Mouse (Mus musculus): ENCODE data around the gene Nkiras2. TPM values are rescaled to one million over a fixed set of nuclear protein-coding genes. Genes with fewer than 3 reads are reported as not detected.
A peak's percentile ranks its signal among the peaks of the same experiment; 100 is the strongest.

The Nkiras2 gene
- total and polyA plus RNA-seq, 3 experiments, result 53.8 to 70.0 (median 60.0) TPM

GRCm38 (mm10) chr11:100598074-100598473 is 21.0 kb upstream of the Nkiras2 start (continued):
- TF ChIP-seq ZMIZ1 (IDR thresholded peaks at IDR 0.05; ENCODE audit: low read depth, low read length) (peak; percentile 23; the same call in 1 of the 2 replicates), MXI1 (IDR thresholded peaks at IDR 0.05; ENCODE audit: low read depth, low read length) (peak; percentile 41; the same call in 1 of the 2 replicates), ETS1 (conservative IDR thresholded peaks at IDR 0.05; ENCODE audit: low read depth, low read length) (peak; percentile 88), CHD2 (IDR thresholded peaks at IDR 0.05; ENCODE audit: low read length) (peak; percentile 47; the same call in 1 of the 2 replicates), MAX (IDR thresholded peaks at IDR 0.05; ENCODE audit: low read length) (no peak), TCF12 (IDR thresholded peaks at IDR 0.05; ENCODE audit: low read depth, low read length) (peak; percentile 94)

GRCm38 (mm10) chr11:100601372-100601771 is 17.7 kb upstream of the Nkiras2 start:
- DNase-seq (ENCODE audit: extremely low read depth), result no peak
- TF ChIP-seq ETS1 (conservative IDR thresholded peaks at IDR 0.05; ENCODE audit: low read depth, low read length) (no peak), TCF12 (IDR thresholded peaks at IDR 0.05; ENCODE audit: low read depth, low read length) (no peak), CHD2 (IDR thresholded peaks at IDR 0.05; ENCODE audit: low read length) (no peak), ZMIZ1 (IDR thresholded peaks at IDR 0.05; ENCODE audit: low read depth, low read length) (no peak), USF2 (conservative IDR thresholded peaks at IDR 0.05; ENCODE audit: low read depth, low read length) (no peak), ZNF384 (IDR thresholded peaks at IDR 0.05; ENCODE audit: low read depth, low read length) (no peak), MEF2A (IDR thresholded peaks at IDR 0.05; ENCODE audit: borderline replicate concordance, low read depth, low read length) (no peak), RAD21 (IDR thresholded peaks at IDR 0.05; ENCODE audit: low read depth, low read length) (no peak), E2F4 (IDR thresholded peaks at IDR 0.05; ENCODE audit: insufficient replicate concordance, low read depth, low read length) (no peak), POLR2AphosphoS2 (IDR thresholded peaks at IDR 0.05; ENCODE audit: low read depth, low read length) (no peak)
- H3K4me3 ChIP-seq (replicated peaks in 1 of 3; ENCODE audit: low read depth in 2 of 3, low read length in 2 of 3, poor library complexity in 1 of 3), result no peak overlapping the region
- dilution Hi-C loops (cut with MboI; ENCODE audit: extremely low pct_ligation_motif_present, extremely low pct_unique_long_range_greater_than_20kb, low sequenced_read_pairs) (no loop called here), in situ Hi-C loops (cut with MboI; ENCODE audit: low pct_ligation_motif_present, low pct_unique_long_range_greater_than_20kb, low sequenced_read_pairs) (no loop called here)
- no peak overlapping the region for H3K4me2 ChIP-seq (ENCODE audit: insufficient read depth, low read depth, poor library complexity, severe bottlenecking)
- H3K9me3 ChIP-seq (replicated peaks; ENCODE audit: low read length), result no peaks in the 10 kb centered on the region
- H3K79me2 ChIP-seq (replicated peaks; ENCODE audit: control insufficient read depth, extremely low read depth, insufficient read depth, poor library complexity, severe bottlenecking), result peaks cover 74% of the 10 kb centered on the region
- peaks cover 34 to 79% of the 10 kb centered on the region in 2 experiments for H3K4me1 ChIP-seq (ENCODE audit: control insufficient read depth in 1 of 2, insufficient read depth in 2 of 2)
- H3K9ac ChIP-seq (ENCODE audit: insufficient read depth, low read depth), result no peak overlapping the region
- H3K27ac ChIP-seq (ENCODE audit: insufficient read depth, low read depth), result no peak overlapping the region
- no peaks in the 10 kb centered on the region for H3K27me3 ChIP-seq (replicated peaks)
- H3K36me3 ChIP-seq (replicated peaks in 1 of 2; ENCODE audit: control insufficient read depth in 1 of 2, insufficient read depth in 1 of 2, low read length in 1 of 2), result peaks cover 49 to 89% of the 10 kb centered on the region in 2 experiments

- no peak for DNase-seq (ENCODE audit: extremely low read depth)
- dilution Hi-C loops (cut with MboI; ENCODE audit: extremely low pct_ligation_motif_present, extremely low pct_unique_long_range_greater_than_20kb, low sequenced_read_pairs), result no loop called here
- H3K4me3 ChIP-seq (replicated peaks in 1 of 3; ENCODE audit: low read depth in 2 of 3, low read length in 2 of 3, poor library complexity in 1 of 3), result no peak overlapping the region
- H3K27ac ChIP-seq (ENCODE audit: insufficient read depth, low read depth), result no peak overlapping the region
- TF ChIP-seq CHD1 (IDR thresholded peaks at IDR 0.05; ENCODE audit: low read depth, low read length), result no peak
- TF ChIP-seq JUN (IDR thresholded peaks at IDR 0.05; ENCODE audit: insufficient read depth, low read depth, low read length), result no peak
- TF ChIP-seq ETS1 (conservative IDR thresholded peaks at IDR 0.05; ENCODE audit: low read depth, low read length), result no peak
- no peak for TF ChIP-seq POLR2AphosphoS2 (IDR thresholded peaks at IDR 0.05; ENCODE audit: low read depth, low read length)
- TF ChIP-seq NELFE (IDR thresholded peaks at IDR 0.05; ENCODE audit: low read depth, low read length), result no peak
- H3K27me3 ChIP-seq (replicated peaks), result no peaks in the 10 kb centered on the region
- no peak overlapping the region for H3K9ac ChIP-seq (ENCODE audit: insufficient read depth, low read depth)
- no peaks in the 10 kb centered on the region for H3K9me3 ChIP-seq (replicated peaks; ENCODE audit: low read length)
- H3K36me3 ChIP-seq (replicated peaks in 1 of 2; ENCODE audit: control insufficient read depth in 1 of 2, insufficient read depth in 1 of 2, low read length in 1 of 2), result peaks cover 38 to 88% of the 10 kb centered on the region in 2 experiments
- H3K79me2 ChIP-seq (replicated peaks; ENCODE audit: control insufficient read depth, extremely low read depth, insufficient read depth, poor library complexity, severe bottlenecking), result peaks cover 86% of the 10 kb centered on the region
- H3K4me2 ChIP-seq (ENCODE audit: insufficient read depth, low read depth, poor library complexity, severe bottlenecking), result no peak overlapping the region
- H3K4me1 ChIP-seq (ENCODE audit: control insufficient read depth in 1 of 2, insufficient read depth in 2 of 2), result peaks cover 22 to 74% of the 10 kb centered on the region in 2 experiments
- in situ Hi-C loops (cut with MboI; ENCODE audit: low pct_ligation_motif_present, low pct_unique_long_range_greater_than_20kb, low sequenced_read_pairs), result no loop called here
Observed at GRCm38 (mm10) chr11:100603155-100603554, 15.9 kb upstream of the Nkiras2 start.
